Mouse (Mus musculus): Measurements from ENCODE around the gene Rasl11b. TPM values are rescaled to one million over a fixed set of nuclear protein-coding genes. Genes with fewer than 3 reads are reported as not detected.

The Rasl11b gene
- polyA plus RNA-seq, 1 experiment from 2014 or later, result 28.8 TPM

DNA sequence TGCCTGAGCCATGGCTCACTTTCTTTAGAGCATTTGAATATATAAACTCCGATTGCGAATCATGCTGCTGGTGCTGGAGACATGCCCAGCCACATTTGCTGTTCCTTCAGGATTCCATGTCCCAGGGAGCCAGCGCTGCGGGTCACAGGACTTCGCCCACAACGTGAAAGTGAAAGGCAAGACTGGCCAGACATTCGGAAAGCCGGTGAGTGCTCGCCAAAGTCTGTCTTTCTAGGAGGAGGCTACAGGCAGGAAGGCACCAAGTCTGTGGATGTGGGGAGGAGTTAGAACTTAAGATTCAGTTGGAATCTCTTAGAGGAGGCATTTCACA lies 5.0 kb upstream of the Rasl11b start:
- H3K36me3 ChIP-seq (ENCODE audit: control insufficient read depth, insufficient read depth, low read length), result no peaks in the 10 kb centered on the region
- H3K4me2 ChIP-seq (ENCODE audit: low read depth, low read length, severe bottlenecking), result no peak overlapping the region
- H3K27ac ChIP-seq (ENCODE audit: low read depth, low read length), result no peak overlapping the region
- H3K9me3 ChIP-seq (ENCODE audit: control insufficient read depth, low read length), result no peaks in the 10 kb centered on the region
- 37% methylated on average over 9 of the region's 9 CpGs for WGBS
- no peak for DNase-seq (ENCODE audit: low spot score)
- no peak overlapping the region for H3K4me3 ChIP-seq (ENCODE audit: low read depth, low read length)
- H3K9ac ChIP-seq (ENCODE audit: low read length), result no peak overlapping the region
- H3K27me3 ChIP-seq (ENCODE audit: control insufficient read depth, insufficient read depth, low read length), result no peaks in the 10 kb centered on the region
- no peak for ATAC-seq (replicated peaks; ENCODE audit: low FRiP score)
- peaks cover 2% of the 10 kb centered on the region; the same call in 1 of the 2 replicates for H3K4me1 ChIP-seq (replicated peaks; ENCODE audit: control insufficient read depth, insufficient read depth, low read length)

DNA sequence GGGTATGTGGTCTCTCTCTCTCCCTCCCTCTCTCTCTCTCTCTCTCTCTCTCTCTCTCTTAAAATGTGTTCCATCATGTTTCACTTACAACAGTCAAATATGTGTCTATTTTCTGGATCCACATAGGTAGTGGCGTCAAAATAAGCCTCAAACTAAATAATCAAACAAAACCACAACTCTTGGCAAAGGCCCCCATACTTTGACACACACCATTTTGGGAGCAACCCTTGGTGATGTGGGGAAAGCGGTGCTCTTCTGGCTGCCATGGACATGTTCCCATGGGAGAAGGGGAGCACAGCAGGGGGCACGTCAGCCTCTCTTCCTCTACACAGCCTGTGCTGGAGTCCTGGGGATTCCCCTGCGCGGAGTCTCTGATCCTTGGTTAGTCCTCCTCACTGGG lies 4.2 kb upstream of the Rasl11b start:
- H3K27me3 ChIP-seq (ENCODE audit: control insufficient read depth, insufficient read depth, low read length), result no peaks in the 10 kb centered on the region
- no peak overlapping the region for H3K27ac ChIP-seq (ENCODE audit: low read depth, low read length)

DNA sequence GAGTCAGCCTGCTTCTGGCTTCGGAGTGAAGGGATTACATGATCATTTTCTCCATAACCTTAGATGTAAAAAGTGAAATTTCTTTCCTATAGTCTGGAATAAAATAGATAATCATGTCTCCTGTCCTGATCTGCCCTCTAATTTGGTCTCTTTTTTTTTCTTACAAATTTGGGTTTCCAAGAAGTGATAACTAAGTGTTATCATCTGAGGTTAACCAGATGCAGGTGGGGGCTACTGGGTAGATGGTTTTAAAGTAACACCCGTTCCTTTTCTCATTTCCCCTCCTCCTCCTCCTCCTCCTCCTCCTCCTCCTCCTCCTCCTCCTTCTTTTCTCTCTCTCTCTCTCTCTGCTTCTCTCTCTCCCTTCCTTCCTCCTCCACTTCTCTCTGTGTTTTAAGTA lies 2.1 kb upstream of the Rasl11b start:
- H3K4me3 ChIP-seq (ENCODE audit: low read depth, low read length), result no peak overlapping the region
- no peaks in the 10 kb centered on the region for H3K27me3 ChIP-seq (ENCODE audit: control insufficient read depth, insufficient read depth, low read length)
- no peak overlapping the region for H3K9ac ChIP-seq (ENCODE audit: low read length)
- H3K4me2 ChIP-seq (ENCODE audit: low read depth, low read length, severe bottlenecking), result no peak overlapping the region
- 78% methylated on average over 2 of the region's 2 CpGs for WGBS
- H3K9me3 ChIP-seq (ENCODE audit: control insufficient read depth, low read length), result no peaks in the 10 kb centered on the region
- H3K27ac ChIP-seq (ENCODE audit: low read depth, low read length), result no peak overlapping the region
- no peaks in the 10 kb centered on the region; the same call in 1 of the 2 replicates for H3K36me3 ChIP-seq (ENCODE audit: control insufficient read depth, insufficient read depth, low read length)
- ATAC-seq (replicated peaks; ENCODE audit: low FRiP score) (no peak), DNase-seq (ENCODE audit: low spot score) (no peak)
- peaks cover 2% of the 10 kb centered on the region; the same call in 1 of the 2 replicates for H3K4me1 ChIP-seq (replicated peaks; ENCODE audit: control insufficient read depth, insufficient read depth, low read length)

More for the DNA sequence above, 4.2 kb upstream of the Rasl11b start:
- H3K4me2 ChIP-seq (ENCODE audit: low read depth, low read length, severe bottlenecking), result no peak overlapping the region
- 70% methylated on average over 5 of the region's 5 CpGs for WGBS
- no peak overlapping the region for H3K4me3 ChIP-seq (ENCODE audit: low read depth, low read length)
- H3K9ac ChIP-seq (ENCODE audit: low read length), result no peak overlapping the region
- no peak for ATAC-seq (replicated peaks; ENCODE audit: low FRiP score)
- H3K36me3 ChIP-seq (ENCODE audit: control insufficient read depth, insufficient read depth, low read length), result no peaks in the 10 kb centered on the region
- H3K4me1 ChIP-seq (replicated peaks; ENCODE audit: control insufficient read depth, insufficient read depth, low read length), result peaks cover 2% of the 10 kb centered on the region; the same call in 1 of the 2 replicates
- H3K9me3 ChIP-seq (ENCODE audit: control insufficient read depth, low read length), result no peaks in the 10 kb centered on the region
- no peak for DNase-seq (ENCODE audit: low spot score)

DNA sequence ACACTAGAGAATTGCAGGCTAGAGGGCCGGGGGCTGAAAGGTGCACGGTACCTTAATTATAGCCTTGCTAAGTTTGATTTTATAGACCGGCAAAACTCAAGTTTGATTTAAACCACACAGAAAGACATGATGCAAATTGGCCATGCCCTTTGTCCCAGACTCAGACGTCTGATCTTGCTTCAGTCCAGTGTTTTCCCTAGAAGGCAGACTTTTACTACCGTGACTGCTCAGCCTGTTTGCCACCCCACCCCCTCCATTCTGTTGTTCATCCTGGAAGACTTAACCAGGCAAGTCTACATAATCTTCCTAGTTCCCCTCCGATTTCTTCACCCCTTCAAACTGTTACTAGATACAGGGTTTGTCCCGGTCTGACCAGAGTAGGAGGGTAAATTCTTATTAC lies 1.5 kb upstream of the Rasl11b start:
- no peaks in the 10 kb centered on the region; the same call in 1 of the 2 replicates for H3K36me3 ChIP-seq (ENCODE audit: control insufficient read depth, insufficient read depth, low read length)
- H3K9ac ChIP-seq (ENCODE audit: low read length), result no peak overlapping the region
- no peak for ATAC-seq (replicated peaks; ENCODE audit: low FRiP score)
- H3K4me3 ChIP-seq (ENCODE audit: low read depth, low read length), result no peak overlapping the region
- DNase-seq (ENCODE audit: low spot score), result no peak
- no peaks in the 10 kb centered on the region for H3K27me3 ChIP-seq (ENCODE audit: control insufficient read depth, insufficient read depth, low read length)
- peaks cover 2% of the 10 kb centered on the region; the same call in 1 of the 2 replicates for H3K4me1 ChIP-seq (replicated peaks; ENCODE audit: control insufficient read depth, insufficient read depth, low read length)
- 47% methylated on average over 7 of the region's 7 CpGs for WGBS
- H3K4me2 ChIP-seq (ENCODE audit: low read depth, low read length, severe bottlenecking), result no peak overlapping the region
- no peak overlapping the region for H3K27ac ChIP-seq (ENCODE audit: low read depth, low read length)
- H3K9me3 ChIP-seq (ENCODE audit: control insufficient read depth, low read length), result no peaks in the 10 kb centered on the region

DNA sequence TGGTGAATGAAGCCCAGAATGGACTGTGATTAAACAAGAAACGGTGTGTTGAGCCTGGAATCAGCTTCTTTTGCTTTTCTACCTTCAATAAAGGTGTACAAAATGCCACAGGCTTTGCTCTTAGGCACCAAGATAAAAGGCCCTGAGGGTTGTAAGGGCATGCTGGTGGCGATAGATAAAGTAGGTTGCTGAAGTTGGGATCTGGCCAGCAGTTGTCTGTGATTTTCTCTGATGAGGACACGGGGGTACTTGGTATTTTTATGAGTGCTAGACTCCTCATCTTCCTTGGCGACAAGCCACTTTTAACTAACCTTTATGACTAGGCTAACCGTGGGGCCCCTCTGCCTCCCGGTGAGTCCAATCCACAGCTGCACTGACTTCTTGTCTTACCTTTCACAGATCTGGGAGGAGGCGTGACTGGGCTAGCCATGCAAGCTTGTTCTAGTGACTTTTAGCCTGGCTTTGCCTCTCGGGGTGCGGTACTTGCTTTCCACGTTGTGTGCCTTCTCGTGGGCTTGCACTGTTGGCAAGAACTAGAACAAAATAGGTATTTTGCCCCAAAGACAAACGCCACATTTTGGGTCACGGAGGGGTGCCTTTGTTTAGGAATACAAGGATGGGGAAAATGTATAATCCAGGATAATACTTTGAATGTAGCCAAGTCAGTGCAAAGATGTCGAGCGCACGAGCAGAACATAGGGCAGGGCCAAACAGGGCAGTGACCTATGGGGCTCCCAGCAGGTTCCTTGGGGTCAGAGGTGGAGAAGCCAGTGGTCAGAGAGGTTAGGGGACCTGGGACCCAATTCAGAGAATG lies 852 bp upstream of the Rasl11b start:
- Histone ChIP-seq H3K27me3 (ENCODE audit: control insufficient read depth, insufficient read depth, low read length) (no peaks in the 10 kb centered on the region), H3K27ac (ENCODE audit: low read depth, low read length) (no peak overlapping the region), H3K9ac (ENCODE audit: low read length) (peak overlapping the region; percentile 88), H3K4me3 (ENCODE audit: low read depth, low read length) (peak overlapping the region; percentile 82), H3K9me3 (ENCODE audit: control insufficient read depth, low read length) (no peaks in the 10 kb centered on the region), H3K4me1 (replicated peaks; ENCODE audit: control insufficient read depth, insufficient read depth, low read length) (peaks cover 2% of the 10 kb centered on the region; the same call in 1 of the 2 replicates), H3K36me3 (ENCODE audit: control insufficient read depth, insufficient read depth, low read length) (no peaks in the 10 kb centered on the region; the same call in 1 of the 2 replicates), H3K4me2 (ENCODE audit: low read depth, low read length, severe bottlenecking) (peak overlapping the region; percentile 93)
- no peak for DNase-seq (ENCODE audit: low spot score)
- ATAC-seq (replicated peaks; ENCODE audit: low FRiP score), result no peak; the same call in 1 of the 2 replicates
- WGBS, result 28% methylated on average over 16 of the region's 16 CpGs

DNA sequence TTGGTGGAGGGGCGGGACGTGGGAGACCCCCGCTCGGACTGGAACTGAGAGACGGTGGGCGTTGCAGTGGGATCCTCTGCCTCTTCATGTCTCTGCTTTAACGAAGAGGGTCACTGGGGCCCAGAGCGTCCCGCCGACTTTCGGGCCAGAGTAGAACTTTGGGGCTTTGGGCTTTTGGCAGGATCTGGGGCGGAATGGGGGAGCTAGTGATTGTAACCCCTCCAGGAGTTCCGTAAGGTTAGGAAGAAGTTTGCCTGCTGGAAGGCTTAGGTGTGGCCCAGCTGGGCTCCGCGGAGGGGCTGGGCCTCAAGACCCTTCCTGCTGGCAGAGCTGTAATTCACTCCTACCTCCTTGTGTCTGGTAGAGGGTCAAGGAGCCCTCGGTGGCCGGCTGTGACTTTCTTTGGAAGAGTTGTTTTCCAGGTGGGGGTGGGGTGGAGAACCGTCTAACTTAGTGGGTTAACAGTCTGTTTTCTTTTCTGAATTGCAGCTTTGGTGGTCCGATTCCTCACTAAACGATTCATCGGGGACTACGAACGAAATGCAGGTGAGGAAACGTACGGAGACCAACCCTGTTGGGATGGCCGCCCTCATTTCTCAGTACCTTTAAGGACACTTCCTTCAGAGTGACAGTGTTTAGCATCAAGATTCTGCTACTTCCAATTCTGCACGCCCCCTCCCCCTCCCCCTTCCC lies 674 bp downstream of the Rasl11b start:
- Histone ChIP-seq H3K27ac (ENCODE audit: low read depth, low read length) (peak overlapping the region; percentile 52; the same call in 1 of the 2 replicates), H3K27me3 (ENCODE audit: control insufficient read depth, insufficient read depth, low read length) (no peaks in the 10 kb centered on the region), H3K9me3 (ENCODE audit: control insufficient read depth, low read length) (no peaks in the 10 kb centered on the region), H3K4me1 (replicated peaks; ENCODE audit: control insufficient read depth, insufficient read depth, low read length) (peaks cover 2% of the 10 kb centered on the region; the same call in 1 of the 2 replicates), H3K4me3 (ENCODE audit: low read depth, low read length) (peak overlapping the region; percentile 82), H3K4me2 (ENCODE audit: low read depth, low read length, severe bottlenecking) (peak overlapping the region; percentile 93), H3K9ac (ENCODE audit: low read length) (peak overlapping the region; percentile 88), H3K36me3 (ENCODE audit: control insufficient read depth, insufficient read depth, low read length) (peaks cover 2% of the 10 kb centered on the region; the same call in 1 of the 2 replicates)
- WGBS, result under 1% methylated on average over 27 of the region's 27 CpGs
- ATAC-seq (replicated peaks; ENCODE audit: low FRiP score) (peak; percentile 49), DNase-seq (ENCODE audit: low spot score) (peak; percentile 73)

DNA sequence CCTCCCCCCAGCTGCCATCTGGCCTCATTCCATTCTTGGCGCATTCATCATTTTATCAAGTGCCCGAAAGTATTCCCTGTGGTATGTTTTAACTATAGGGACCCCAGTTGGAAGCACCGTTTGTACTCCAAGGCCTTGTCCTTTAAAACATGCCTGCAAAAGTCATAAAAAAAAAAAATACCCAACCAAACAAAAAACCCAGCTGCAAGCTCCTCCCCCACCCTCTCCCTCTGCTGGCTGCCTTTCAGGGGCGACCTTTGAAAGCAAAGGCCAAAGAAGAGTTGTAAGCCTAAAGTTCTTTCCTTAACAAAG lies 1.2 kb downstream of the Rasl11b start:
- Histone ChIP-seq H3K27me3 (ENCODE audit: control insufficient read depth, insufficient read depth, low read length) (no peaks in the 10 kb centered on the region), H3K9me3 (ENCODE audit: control insufficient read depth, low read length) (no peaks in the 10 kb centered on the region), H3K27ac (ENCODE audit: low read depth, low read length) (no peak overlapping the region), H3K4me3 (ENCODE audit: low read depth, low read length) (peak overlapping the region; percentile 82), H3K4me1 (replicated peaks; ENCODE audit: control insufficient read depth, insufficient read depth, low read length) (peaks cover 2% of the 10 kb centered on the region; the same call in 1 of the 2 replicates), H3K9ac (ENCODE audit: low read length) (peak overlapping the region; percentile 14; the same call in 1 of the 2 replicates), H3K4me2 (ENCODE audit: low read depth, low read length, severe bottlenecking) (peak overlapping the region; percentile 93), H3K36me3 (ENCODE audit: control insufficient read depth, insufficient read depth, low read length) (peaks cover 2% of the 10 kb centered on the region; the same call in 1 of the 2 replicates)
- 2% methylated on average over 4 of the region's 4 CpGs for WGBS
- DNase-seq (ENCODE audit: low spot score), result no peak
- ATAC-seq (replicated peaks; ENCODE audit: low FRiP score), result no peak

DNA sequence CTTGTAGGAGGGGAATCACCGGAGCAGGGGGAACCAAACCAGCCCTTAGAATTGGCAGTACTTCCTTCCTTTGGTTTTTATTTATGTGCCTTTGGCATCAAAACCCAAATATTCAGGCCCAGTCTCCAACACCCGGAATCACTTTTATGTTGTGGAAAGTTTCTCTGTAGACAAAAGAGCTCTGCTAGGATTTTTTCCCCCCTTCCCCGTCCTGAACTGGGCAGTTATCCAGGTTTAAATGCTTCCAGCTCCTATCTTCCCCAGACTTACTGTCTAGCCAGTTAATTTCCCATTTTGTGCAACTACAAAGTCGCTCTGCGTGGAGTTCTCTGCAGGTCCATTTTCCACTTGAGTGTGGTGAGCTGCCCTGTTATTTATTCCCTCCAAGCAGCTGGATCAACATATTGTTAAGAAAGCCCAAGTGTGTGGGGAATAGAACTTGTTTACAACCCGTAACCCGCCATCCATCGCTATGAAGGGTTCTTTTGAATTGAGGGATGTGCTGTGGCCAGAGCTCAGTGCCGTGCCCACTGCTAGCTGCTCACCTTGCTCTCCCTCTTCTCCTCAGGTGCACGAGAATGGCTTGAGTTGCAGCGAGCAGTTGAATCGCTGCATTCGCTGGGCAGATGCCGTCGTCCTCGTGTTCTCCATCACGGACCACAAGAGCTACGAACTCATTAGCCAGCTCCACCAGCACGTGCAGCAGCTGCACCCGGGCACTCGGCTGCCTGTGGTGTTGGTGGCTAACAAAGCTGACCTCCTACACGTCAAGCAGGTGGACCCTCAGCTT lies 2.6 kb downstream of the Rasl11b start:
- peaks cover 2% of the 10 kb centered on the region; the same call in 1 of the 2 replicates for H3K4me1 ChIP-seq (replicated peaks; ENCODE audit: control insufficient read depth, insufficient read depth, low read length)
- H3K27me3 ChIP-seq (ENCODE audit: control insufficient read depth, insufficient read depth, low read length), result no peaks in the 10 kb centered on the region
- no peak overlapping the region for H3K4me3 ChIP-seq (ENCODE audit: low read depth, low read length)
- 89% methylated on average over 22 of the region's 22 CpGs for WGBS
- no peaks in the 10 kb centered on the region for H3K9me3 ChIP-seq (ENCODE audit: control insufficient read depth, low read length)
- ATAC-seq (replicated peaks; ENCODE audit: low FRiP score), result no peak
- peaks cover 2% of the 10 kb centered on the region; the same call in 1 of the 2 replicates for H3K36me3 ChIP-seq (ENCODE audit: control insufficient read depth, insufficient read depth, low read length)
- H3K4me2 ChIP-seq (ENCODE audit: low read depth, low read length, severe bottlenecking), result no peak overlapping the region
- no peak for DNase-seq (ENCODE audit: low spot score)
- H3K9ac ChIP-seq (ENCODE audit: low read length), result no peak overlapping the region
- no peak overlapping the region for H3K27ac ChIP-seq (ENCODE audit: low read depth, low read length)
